Mouse (Mus musculus) intestine, embryonic 16.5 days (tissue): ENCODE results near the gene C130050O18Rik. TPM values are rescaled to one million over a fixed set of nuclear protein-coding genes. Genes with fewer than 3 reads are reported as not detected.
A peak's percentile ranks its signal among the peaks of the same experiment; 100 is the strongest.
"Not testable (repeated sequence)": the region's sequence is repeated elsewhere in the genome, so short reads cannot be mapped to it uniquely, and the experiment has no call there.

Source experiments
- ATAC-seq: fragments of 200-750 bp; cut with Nextera tagmentation; 2 replicates; pipeline ENCODE4 v1.8.0; 2017; ENCODE audit warnings: moderate TSS enrichment, moderate library complexity
- H3K27ac ChIP-seq: fragments of 300-500 bp; sonication (generic); 2 replicates; pipeline ENCODE4 v1.5.1; 2014; ENCODE audit warnings: mild to moderate bottlenecking, low read length
- H3K27me3 ChIP-seq: fragments of 300-500 bp; sonication (generic); replicated peaks from 2 replicates; pipeline ENCODE4 v1.6.1; 2014; ENCODE audit warnings: low read length, control low read depth, mixed read lengths; ENCODE audit not compliant: control insufficient read depth, insufficient read depth
- H3K36me3 ChIP-seq: fragments of 300-500 bp; sonication (generic); 2 replicates; pipeline ENCODE4 v1.6.1; 2014; ENCODE audit warnings: low read length, control low read depth; ENCODE audit not compliant: control insufficient read depth, insufficient read depth
- H3K4me1 ChIP-seq: fragments of 300-500 bp; sonication (generic); 2 replicates; pipeline ENCODE4 v1.6.1; 2014; ENCODE audit warnings: low read length, control low read depth, mixed read lengths; ENCODE audit not compliant: control insufficient read depth, insufficient read depth
- H3K4me2 ChIP-seq: fragments of 300-500 bp; sonication (generic); 2 replicates; pipeline ENCODE4 v1.6.1; 2014; ENCODE audit warnings: low read depth, low read length, control low read depth
- H3K4me3 ChIP-seq: fragments of 300-500 bp; sonication (generic); 2 replicates; pipeline ENCODE4 v1.5.1; 2014; ENCODE audit warnings: mild to moderate bottlenecking, low read length
- H3K9ac ChIP-seq: fragments of 300-500 bp; sonication (generic); 2 replicates; pipeline ENCODE4 v1.6.1; 2014; ENCODE audit warnings: low read depth, low read length
- H3K9me3 ChIP-seq: fragments of 300-500 bp; sonication (generic); 2 replicates; pipeline ENCODE4 v1.6.1; 2016; ENCODE audit warnings: low read length, control low read depth; ENCODE audit not compliant: control insufficient read depth
- WGBS: fragments of 180-500 bp; shearing (Covaris S2); extraction: QIAGEN DNeasy Blood & Tissue Kit; methylation state at CpG from one replicate; pipeline ENCODE4 v1.1.7; 2014; 5-methylcytosine and 5-hydroxymethylcytosine counted together
- polyA plus RNA-seq: library from polyadenylated mRNA; unstranded; fragments of >200 nt; fragmentation: Nextera tagmentation; extraction: Ambion mirVana; gene quantifications from 2 replicates; pipeline ENCODE4 v1.2.1, GENCODE M21; 2015

C130050O18Rik gene
- polyA plus RNA-seq, 1 experiment from 2014 or later = 0.87 TPM

GRCm38 (mm10) chr5:139387329-139388194 is 17.5 kb upstream of the C130050O18Rik start:
- no peak for ATAC-seq
- Histone ChIP-seq H3K9ac (0 out of 2 replicates have a peak overlapping the region, but pooled peaks have one; percentile 6), H3K27ac (peak overlapping the region; percentile 56), H3K9me3 (no peaks in the 10 kb centered on the region), H3K4me3 (no peak overlapping the region), H3K36me3 (no peaks in the 10 kb centered on the region), H3K4me2 (no peak overlapping the region), H3K27me3 (no peaks in the 10 kb centered on the region), H3K4me1 (peaks cover 23% of the 10 kb centered on the region)
- 79% methylated on average over 10 of the region's 10 CpGs for WGBS

- Histone ChIP-seq H3K4me3 (no peak overlapping the region), H3K9ac (0 out of 2 replicates have a peak overlapping the region, but pooled peaks have one; percentile 6), H3K27me3 (no peaks in the 10 kb centered on the region), H3K27ac (peak overlapping the region; percentile 56), H3K36me3 (no peaks in the 10 kb centered on the region), H3K9me3 (no peaks in the 10 kb centered on the region), H3K4me1 (peaks cover 19% of the 10 kb centered on the region), H3K4me2 (no peak overlapping the region)
- 60% methylated on average over 4 of the region's 4 CpGs for WGBS
- no peak for ATAC-seq
These were observed 16.9 kb upstream of the C130050O18Rik start for GRCm38 (mm10) chr5:139388195-139388570.

DNA sequence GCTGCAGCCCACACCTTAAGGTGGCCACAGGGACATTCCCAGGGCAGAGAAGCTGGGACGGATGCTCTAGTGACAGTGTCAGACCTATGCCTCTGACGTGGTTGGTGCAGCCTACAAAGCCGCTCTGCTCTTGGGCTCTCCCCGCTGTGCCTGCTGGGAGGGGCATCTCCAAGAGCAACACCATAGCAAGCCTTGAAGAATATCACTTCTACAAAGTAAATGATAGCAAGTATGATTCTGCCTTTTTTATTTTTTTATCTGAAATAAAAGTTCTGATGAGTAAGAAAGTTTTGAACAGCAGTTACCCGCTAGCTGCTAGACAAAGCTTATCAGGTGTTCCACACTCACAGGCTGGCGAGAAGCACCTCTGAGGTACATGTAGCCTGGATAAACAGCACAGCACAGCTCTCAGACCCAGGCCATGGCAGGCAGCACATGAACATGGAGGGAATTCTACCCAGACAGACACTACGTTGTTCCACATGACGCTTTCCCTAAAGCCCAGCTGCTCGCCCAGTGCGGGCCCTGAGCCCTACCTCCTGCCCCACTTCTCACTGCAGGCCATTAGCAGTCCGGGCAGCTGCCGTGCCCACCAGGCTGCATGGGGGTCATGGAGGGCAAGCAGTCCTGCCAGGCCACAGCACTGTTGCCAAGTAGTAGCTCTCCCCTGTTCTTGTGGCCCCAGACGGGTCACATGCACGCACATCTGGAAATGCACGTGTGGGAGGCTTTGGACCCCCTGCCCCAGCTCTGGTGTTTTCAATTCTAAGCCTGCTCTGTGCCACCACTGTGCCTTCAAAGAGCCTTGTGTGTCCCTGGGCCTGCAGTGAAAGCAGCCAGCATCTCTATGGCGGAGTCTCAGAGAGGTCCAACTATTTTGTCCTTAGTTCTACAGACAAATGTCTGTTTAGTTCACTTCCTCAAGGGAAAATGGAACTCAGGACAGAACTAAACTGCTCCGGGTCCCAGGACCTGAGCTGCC is 16.1 kb upstream of the C130050O18Rik start:
- H3K4me3 ChIP-seq = no peak overlapping the region
- peak; percentile 55; the same call in 1 of the 2 replicates for ATAC-seq
- no peaks in the 10 kb centered on the region for H3K36me3 ChIP-seq
- no peak overlapping the region for H3K4me2 ChIP-seq
- H3K27me3 ChIP-seq = no peaks in the 10 kb centered on the region
- H3K4me1 ChIP-seq = peaks cover 18% of the 10 kb centered on the region
- peak overlapping the region; percentile 56 for H3K27ac ChIP-seq
- no peaks in the 10 kb centered on the region for H3K9me3 ChIP-seq
- WGBS = 69% methylated on average over 17 of the region's 17 CpGs
- H3K9ac ChIP-seq = 0 out of 2 replicates have a peak overlapping the region, but pooled peaks have one; percentile 17

GRCm38 (mm10) chr5:139389676-139390061 is 15.4 kb upstream of the C130050O18Rik start:
- H3K27me3 ChIP-seq = no peaks in the 10 kb centered on the region
- peaks cover 15% of the 10 kb centered on the region for H3K4me1 ChIP-seq
- peak overlapping the region; percentile 8; the same call in 1 of the 2 replicates for H3K27ac ChIP-seq
- H3K9me3 ChIP-seq = no peaks in the 10 kb centered on the region
- no peak overlapping the region for H3K4me3 ChIP-seq
- H3K9ac ChIP-seq = peak overlapping the region; percentile 17; the same call in 1 of the 2 replicates
- peak; percentile 83 for ATAC-seq
- WGBS = 5% methylated on average over 6 of the region's 6 CpGs
- H3K4me2 ChIP-seq = no peak overlapping the region
- no peaks in the 10 kb centered on the region for H3K36me3 ChIP-seq

DNA sequence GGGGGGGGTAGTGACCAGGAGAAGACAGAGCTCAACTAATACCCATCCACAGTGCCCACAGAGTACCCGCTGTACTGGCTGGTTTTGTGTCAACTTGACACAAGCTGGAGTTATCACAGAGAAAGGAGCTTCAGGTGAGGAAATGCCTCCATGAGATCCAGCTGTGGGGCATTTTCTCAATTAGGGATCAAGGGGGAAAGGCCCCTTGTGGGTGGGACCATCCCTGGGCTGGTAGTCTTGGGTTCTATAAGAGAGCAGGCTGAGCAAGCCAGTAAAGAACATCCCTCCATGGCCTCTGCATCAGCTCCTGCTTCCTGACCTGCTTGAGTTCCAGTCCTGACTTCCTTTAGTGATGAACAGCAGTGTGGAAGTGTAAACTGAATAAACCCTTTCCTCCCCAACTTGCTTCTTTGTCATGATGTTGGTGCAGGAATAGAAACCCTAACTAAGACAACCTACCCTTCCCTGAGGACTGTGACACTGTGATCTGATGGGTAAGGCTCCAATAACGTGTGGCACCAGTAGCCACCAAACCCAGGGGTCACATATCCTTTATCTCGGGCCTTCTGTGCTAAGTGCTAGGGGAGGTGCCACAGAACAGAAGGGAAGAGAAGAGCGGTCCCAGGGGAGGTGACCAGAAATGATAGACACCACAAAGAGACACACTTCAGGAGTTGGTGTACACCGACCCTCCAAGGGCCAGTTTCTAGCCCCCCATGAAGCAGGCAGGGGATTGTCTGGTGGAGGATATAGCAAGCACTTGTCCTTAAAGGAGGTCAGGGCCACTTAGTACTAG is 14.6 kb upstream of the C130050O18Rik start:
- H3K27ac ChIP-seq, H3K36me3 ChIP-seq, ATAC-seq, H3K4me3 ChIP-seq, H3K9me3 ChIP-seq, H3K4me2 ChIP-seq, H3K9ac ChIP-seq, H3K27me3 ChIP-seq: not testable (repeated sequence)
- H3K4me1 ChIP-seq = peaks cover 13% of the 10 kb centered on the region
- WGBS = 81% methylated on average over 5 of the region's 5 CpGs

DNA sequence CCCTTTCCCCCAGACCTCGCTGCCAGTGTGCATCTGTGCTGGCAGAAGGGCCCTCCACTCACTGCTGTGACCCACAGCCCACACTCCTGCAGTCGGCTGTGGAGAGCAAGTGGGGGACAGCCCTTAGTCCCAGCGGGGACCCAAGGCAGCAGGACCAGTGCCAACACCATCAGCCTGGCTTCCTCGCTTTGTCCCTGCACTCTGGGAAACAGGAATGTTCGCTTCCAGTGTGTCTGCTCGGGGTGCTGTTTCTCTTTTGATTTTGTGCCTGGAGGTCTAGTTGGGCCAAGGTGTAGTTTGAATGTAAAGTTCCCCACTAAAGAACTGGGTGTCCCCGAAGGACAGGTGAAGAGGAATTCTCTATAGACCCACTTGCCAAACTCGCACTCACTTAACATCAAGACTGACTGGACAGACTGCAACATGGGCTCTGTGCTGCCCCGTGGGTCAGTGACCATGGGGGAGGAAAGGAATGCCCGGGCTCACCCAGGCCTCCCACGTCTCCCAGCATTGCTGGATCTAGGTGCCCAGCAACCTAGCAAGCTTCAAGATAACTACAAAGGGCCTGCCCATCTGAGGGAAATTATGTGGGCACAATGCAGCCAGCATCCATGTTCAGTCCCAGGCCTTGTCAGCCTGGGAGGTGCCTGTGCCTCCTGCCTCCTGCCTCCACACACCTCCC is 13.6 kb upstream of the C130050O18Rik start:
- Histone ChIP-seq H3K4me2 (no peak overlapping the region), H3K36me3 (no peaks in the 10 kb centered on the region), H3K27me3 (no peaks in the 10 kb centered on the region), H3K27ac (no peak overlapping the region), H3K4me1 (peaks cover 13% of the 10 kb centered on the region), H3K9ac (no peak overlapping the region), H3K4me3 (no peak overlapping the region), H3K9me3 (no peaks in the 10 kb centered on the region)
- 75% methylated on average over 11 of the region's 11 CpGs for WGBS
- ATAC-seq = no peak

DNA sequence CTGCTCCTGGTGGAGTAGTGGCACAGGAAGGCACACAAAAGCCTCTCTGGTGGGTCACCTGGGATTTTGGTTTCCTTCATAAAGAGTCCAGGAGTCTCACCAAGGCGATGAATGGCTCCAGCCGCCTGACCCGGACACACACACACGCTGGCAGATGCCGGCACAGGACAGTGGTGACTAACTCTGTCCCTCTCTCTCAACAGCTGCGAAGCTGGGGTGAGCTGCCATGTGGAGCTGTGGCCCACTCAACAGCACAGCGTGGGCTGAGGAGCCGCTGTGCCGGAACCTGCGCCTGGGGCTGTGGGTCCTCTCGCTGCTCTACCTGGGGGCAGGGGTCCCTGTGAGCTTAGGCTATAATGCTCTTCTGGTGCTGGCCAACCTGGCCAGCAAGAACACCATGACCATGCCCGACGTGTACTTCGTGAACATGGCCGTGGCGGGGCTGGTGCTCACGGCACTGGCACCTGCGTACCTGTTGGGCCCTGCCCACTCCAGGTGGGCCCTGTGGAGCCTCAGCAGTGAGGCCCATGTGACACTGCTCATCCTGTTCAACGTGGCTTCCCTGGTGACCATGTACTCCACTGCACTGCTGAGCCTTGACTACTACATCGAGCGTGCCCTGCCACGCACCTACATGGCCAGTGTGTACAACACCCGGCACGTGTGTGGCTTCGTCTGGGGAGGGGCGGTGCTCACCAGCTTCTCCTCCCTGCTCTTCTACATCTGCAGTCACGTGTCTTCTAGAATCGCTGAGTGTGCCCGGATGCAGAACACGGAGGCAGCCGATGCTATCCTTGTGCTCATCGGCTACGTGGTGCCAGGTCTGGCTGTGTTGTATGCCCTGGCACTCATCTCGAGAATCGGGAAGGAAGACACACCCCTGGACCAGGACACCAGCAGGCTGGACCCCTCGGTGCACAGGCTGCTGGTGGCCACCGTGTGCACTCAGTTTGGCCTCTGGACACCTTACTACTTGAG is 12.6 kb upstream of the C130050O18Rik start:
- H3K4me1 ChIP-seq = peaks cover 13% of the 10 kb centered on the region
- no peaks in the 10 kb centered on the region for H3K36me3 ChIP-seq
- no peaks in the 10 kb centered on the region for H3K9me3 ChIP-seq
- H3K4me2 ChIP-seq = no peak overlapping the region
- WGBS = 92% methylated on average over 37 of the region's 37 CpGs
- no peak overlapping the region for H3K4me3 ChIP-seq
- no peaks in the 10 kb centered on the region for H3K27me3 ChIP-seq
- ATAC-seq = no peak
- no peak overlapping the region for H3K9ac ChIP-seq
- no peak overlapping the region for H3K27ac ChIP-seq

GRCm38 (mm10) chr5:139393197-139393588 is 11.9 kb upstream of the C130050O18Rik start:
- Histone ChIP-seq H3K27me3 (no peaks in the 10 kb centered on the region), H3K9me3 (no peaks in the 10 kb centered on the region), H3K4me2 (no peak overlapping the region), H3K4me3 (no peak overlapping the region), H3K36me3 (no peaks in the 10 kb centered on the region), H3K4me1 (peaks cover 13% of the 10 kb centered on the region), H3K27ac (no peak overlapping the region), H3K9ac (no peak overlapping the region)
- no peak for ATAC-seq
- 88% methylated on average over 16 of the region's 16 CpGs for WGBS
